10 mouse cellular contexts compared by ENCODE assay signal in the genomic region with DNA sequence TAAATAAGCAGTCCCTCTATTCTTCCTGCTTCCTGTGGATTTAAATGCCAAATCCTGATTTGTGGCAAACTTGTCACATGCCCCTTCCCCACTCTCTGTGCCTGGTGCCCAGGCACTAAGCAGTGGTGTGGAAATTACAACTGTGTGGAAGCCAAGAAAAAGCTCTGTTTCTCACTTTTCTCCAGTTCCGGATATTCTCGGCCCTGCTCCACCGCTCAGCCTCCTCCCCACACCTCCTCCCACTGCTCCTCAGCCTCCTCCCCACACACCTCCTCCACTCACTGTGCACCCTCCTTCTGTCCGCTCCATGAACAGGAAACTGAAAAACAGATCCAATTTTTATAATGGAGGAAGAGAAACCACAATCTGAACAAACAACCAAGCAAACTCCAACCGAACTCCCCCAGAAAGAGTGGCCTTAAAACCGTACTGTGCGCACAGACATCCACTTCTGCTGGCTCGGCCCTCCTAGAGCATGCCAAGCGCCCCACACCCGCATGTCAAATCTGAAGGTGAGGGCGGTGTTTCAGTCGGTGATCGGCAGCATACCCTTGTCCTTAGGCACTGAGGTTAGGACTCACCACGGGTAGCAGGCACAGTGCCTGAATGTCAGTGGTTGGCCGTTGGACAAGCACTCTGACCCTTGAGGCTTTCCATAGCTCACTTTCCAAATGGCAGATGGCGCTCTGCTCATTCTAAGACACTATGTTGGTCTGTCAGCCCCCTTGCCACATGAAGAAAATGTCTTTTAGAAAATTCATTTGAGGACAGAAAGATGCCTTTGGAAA.
DNase-seq lines count a peak whose midpoint lies in the region; ATAC-seq and TF ChIP-seq lines count a peak whose summit lies in the region.
"Had no signal": no experiment of that assay in that cellular context is flagged by ENCODE, and none has a peak within 500 bp of the region (broad histone marks: within the 10 kb centered on the region; RNA-seq: fewer than 3 reads in every experiment).

No protein-coding gene starts in this region.

- H3K36me3 ChIP-seq in ES-Bruce4 (ENCODE audit: control insufficient read depth, insufficient read depth, low read length, poor library complexity, severe bottlenecking): no peaks in the 10 kb centered on the region
- H3K36me3 ChIP-seq in embryonic facial prominence, embryonic 14.5 days (ENCODE audit: control insufficient read depth, insufficient read depth, low read length): no peaks in the 10 kb centered on the region
- no peaks in the 10 kb centered on the region for H3K36me3 ChIP-seq in heart, embryonic 10.5 days
- H3K36me3 ChIP-seq: heart, embryonic 15.5 days; lung, embryonic 15.5 days had no signal

- TF ChIP-seq CTCF in ES-Bruce4 (IDR thresholded peaks at IDR 0.05; ENCODE audit: low read depth, low read length): peak; percentile 2

- no peaks in the 10 kb centered on the region for H3K4me1 ChIP-seq in ES-Bruce4 (ENCODE audit: control insufficient read depth, insufficient read depth, low read length)
- peaks cover 24% of the 10 kb centered on the region for H3K4me1 ChIP-seq in embryonic facial prominence, embryonic 14.5 days (ENCODE audit: control insufficient read depth, insufficient read depth, low read length)
- peaks cover 19% of the 10 kb centered on the region for H3K4me1 ChIP-seq in heart, embryonic 10.5 days
- H3K4me1 ChIP-seq: lung, embryonic 15.5 days had no signal

- H3K27ac ChIP-seq in ES-Bruce4 (ENCODE audit: insufficient read depth, low read length): no peak overlapping the region
- peak overlapping the region; percentile 22 for H3K27ac ChIP-seq in embryonic facial prominence, embryonic 14.5 days (replicated peaks; ENCODE audit: low read depth, low read length)
- no peak overlapping the region for H3K27ac ChIP-seq in heart, embryonic 10.5 days
- H3K27ac ChIP-seq: heart, embryonic 15.5 days; lung, embryonic 15.5 days had no signal

- ATAC-seq in embryonic facial prominence, embryonic 14.5 days (ENCODE audit: low read depth): peak; percentile 53; the same call in 1 of the 2 replicates

- peaks cover 3% of the 10 kb centered on the region; the same call in 1 of the 2 replicates for H3K9me3 ChIP-seq in ES-Bruce4 (replicated peaks; ENCODE audit: control insufficient read depth, insufficient read depth, low read length, poor library complexity, severe bottlenecking)
- H3K9me3 ChIP-seq in embryonic facial prominence, embryonic 14.5 days (ENCODE audit: control insufficient read depth, low read length): no peaks in the 10 kb centered on the region
- no peaks in the 10 kb centered on the region for H3K9me3 ChIP-seq in heart, embryonic 10.5 days
- H3K9me3 ChIP-seq: heart, embryonic 15.5 days; lung, embryonic 15.5 days had no signal

- peak; percentile 14 for DNase-seq in adrenal gland, postnatal 14 days
- DNase-seq in adrenal gland, postnatal 25 days: no peak
- peak; percentile 26 for DNase-seq in embryonic facial prominence, embryonic 14.5 days (ENCODE audit: low spot score)
- peak; percentile 70 to 80 for DNase-seq in left cerebral cortex, adult 18-20 months (ENCODE audit: low spot score in 2 of 2)
- DNase-seq in embryo, embryonic 10.5 days (ENCODE audit: low spot score): no peak
- DNase-seq in T-cell, adult 2 months (ENCODE audit: low spot score): no peak
- no peak for DNase-seq in heart, embryonic 10.5 days (ENCODE audit: low spot score)

- peak overlapping the region; percentile 35 for H3K4me3 ChIP-seq in ES-Bruce4 (ENCODE audit: low read depth, low read length)
- H3K4me3 ChIP-seq in embryonic facial prominence, embryonic 14.5 days (ENCODE audit: low read depth, low read length): no peak overlapping the region
- no peak overlapping the region for H3K4me3 ChIP-seq in heart, embryonic 10.5 days
- H3K4me3 ChIP-seq: heart, embryonic 15.5 days; lung, embryonic 15.5 days had no signal

- TF ChIP-seq EP300 in ES-Bruce4 (IDR thresholded peaks at IDR 0.05; ENCODE audit: insufficient read depth, low read depth, low read length): no peak

- no peak for TF ChIP-seq POLR2A in ES-Bruce4 (IDR thresholded peaks at IDR 0.05; ENCODE audit: insufficient read depth, low read length)

- no peaks in the 10 kb centered on the region for H3K27me3 ChIP-seq in ES-Bruce4 (ENCODE audit: control insufficient read depth, insufficient read depth, low read length, poor library complexity, severe bottlenecking)
- H3K27me3 ChIP-seq in embryonic facial prominence, embryonic 14.5 days (replicated peaks; ENCODE audit: control insufficient read depth, insufficient read depth, low read length): no peaks in the 10 kb centered on the region
- H3K27me3 ChIP-seq in heart, embryonic 10.5 days (ENCODE audit: insufficient read depth, poor library complexity, severe bottlenecking): no peaks in the 10 kb centered on the region
- H3K27me3 ChIP-seq: heart, embryonic 15.5 days; lung, embryonic 15.5 days had no signal

- H3K4me2 ChIP-seq in embryonic facial prominence, embryonic 14.5 days (ENCODE audit: low read depth, low read length): no peak overlapping the region
- H3K4me2 ChIP-seq: heart, embryonic 15.5 days; lung, embryonic 15.5 days had no signal

- no peak overlapping the region for H3K9ac ChIP-seq in ES-Bruce4 (ENCODE audit: low read depth, poor library complexity, severe bottlenecking)
- H3K9ac ChIP-seq in embryonic facial prominence, embryonic 14.5 days (ENCODE audit: low read depth, low read length): no peak overlapping the region
- H3K9ac ChIP-seq: heart, embryonic 15.5 days; lung, embryonic 15.5 days had no signal

- 65% methylated on average over 16 of the region's 16 CpGs for WGBS in embryonic facial prominence, embryonic 14.5 days
- 87% methylated on average over 16 of the region's 16 CpGs for WGBS in heart, embryonic 10.5 days

Comparison
In these comparisons a context has a peak if more than half of its experiments do, and no peak if none do; other contexts are left out.
1. DNase-seq: peak in adrenal gland, postnatal 14 days (single experiment), embryonic facial prominence, embryonic 14.5 days (single experiment) and left cerebral cortex, adult 18-20 months (2 of 2); none in adrenal gland, postnatal 25 days (single experiment), embryo, embryonic 10.5 days (single experiment), T-cell, adult 2 months (single experiment) and heart, embryonic 10.5 days (single experiment).